Mouse (Mus musculus) adipose tissue, adult 10 weeks (tissue): ENCODE measurements around the gene Rnf157. TPM values are rescaled to one million over a fixed set of nuclear protein-coding genes. Genes with fewer than 3 reads are reported as not detected.

Experiments used
- polyA plus RNA-seq: library from polyadenylated mRNA; stranded (reverse); fragments of 350-450 nt; fragmentation: Illumina TruSeq; extraction: RNeasy Lipid Tissue Mini Kit (QIAGEN cat#74804); gene quantifications from one replicate; pipeline ENCODE4 v1.2.3, GENCODE M21; 2014; ENCODE audit warnings: low read depth, low replicate concordance

Gene Rnf157
- 13.9 TPM for polyA plus RNA-seq

DNA sequence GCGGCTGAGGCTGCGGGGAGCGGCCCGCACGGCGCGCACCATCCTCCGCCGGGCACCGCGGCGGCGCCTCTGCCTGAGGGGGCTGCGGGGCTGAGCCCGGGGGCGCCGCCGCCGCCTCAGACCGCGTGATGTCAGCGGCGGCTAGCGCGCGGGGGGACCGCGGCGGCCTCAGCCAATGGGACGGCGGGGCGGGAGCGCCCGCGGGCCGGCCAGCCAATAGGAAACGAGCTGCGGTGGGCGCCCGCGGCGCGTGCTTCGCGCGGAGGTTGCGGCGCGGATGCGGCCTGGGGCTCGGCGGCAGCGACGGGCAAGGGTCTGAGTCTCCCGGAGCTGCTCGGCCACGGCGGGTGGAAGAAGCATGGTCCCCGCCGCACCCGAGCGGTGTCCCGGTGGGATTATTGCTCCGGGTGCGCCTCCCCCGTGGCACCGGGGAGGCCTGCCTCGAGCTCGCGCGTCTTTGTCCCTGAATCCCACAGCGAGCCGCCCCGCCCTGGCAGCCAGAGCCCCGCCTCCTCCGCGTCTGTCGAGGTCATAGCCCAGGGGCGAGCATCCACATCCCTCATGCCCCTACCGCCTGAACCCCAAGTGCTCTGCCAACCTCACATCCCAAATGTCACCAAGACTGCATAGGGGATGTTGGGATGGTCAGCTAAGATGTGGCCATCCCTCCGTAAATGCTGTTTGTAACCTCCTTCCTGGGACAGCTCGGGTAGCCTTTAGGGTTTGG, at the start of gene Rnf157:
TSS of gene Rnf157 (minus strand) at position 129 of the 727 bp plus-strand sequence.

DNA sequence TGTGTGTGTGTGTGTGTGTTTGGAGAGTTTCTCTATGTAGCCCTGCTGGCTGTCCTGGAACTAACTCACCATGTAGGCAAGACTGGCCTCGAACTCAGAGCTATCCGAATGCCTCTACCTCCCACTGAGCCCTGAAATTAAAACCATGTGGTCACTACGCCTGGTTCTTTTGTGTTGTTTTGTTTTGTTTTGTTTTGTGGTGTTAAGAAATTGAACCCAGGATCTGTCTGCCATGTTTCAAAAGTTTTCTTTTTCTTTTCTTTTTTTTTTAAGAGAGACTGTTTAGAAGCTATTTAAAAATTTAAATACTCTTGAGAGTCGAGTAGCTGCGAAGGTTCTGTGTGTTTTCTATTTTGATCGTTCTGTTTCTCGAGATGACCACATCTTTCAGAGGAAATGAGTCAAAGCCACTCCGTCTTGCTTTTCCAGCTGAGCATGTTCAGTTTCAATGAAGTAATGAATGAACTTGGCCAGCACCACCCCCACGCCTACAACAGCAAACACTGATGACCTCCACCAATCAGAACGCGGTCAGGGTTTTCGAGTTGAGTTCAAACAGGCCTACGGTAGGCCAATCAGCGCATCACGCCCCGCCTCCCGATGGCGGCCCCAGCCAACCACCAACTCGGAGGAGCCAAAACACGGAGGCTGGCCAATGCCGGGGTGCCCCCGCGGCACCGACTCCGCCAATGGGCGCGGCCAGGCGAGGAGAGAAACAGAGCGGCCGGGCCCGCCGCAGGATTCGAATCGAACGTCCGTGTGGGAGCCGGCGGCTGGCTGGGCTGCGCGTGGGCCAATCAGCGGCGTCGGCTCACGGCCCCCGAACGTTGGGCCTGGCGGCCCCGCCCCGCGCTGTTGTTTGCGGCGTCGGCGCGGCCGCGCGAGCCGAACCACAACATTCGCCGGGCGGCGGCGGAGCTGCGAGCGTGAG, 20.8 kb upstream of the Rnf157 start, which contains the start of gene Ubald2:
TSS of gene Ubald2 (plus strand) at position 739 of the 931 bp plus-strand sequence.

GRCm38 (mm10) chr11:116335244-116336036, 77.4 kb downstream of the Rnf157 start, which contains the start of gene Foxj1:
Gene Foxj1 (minus strand): TSS chr11:116335399.

DNA sequence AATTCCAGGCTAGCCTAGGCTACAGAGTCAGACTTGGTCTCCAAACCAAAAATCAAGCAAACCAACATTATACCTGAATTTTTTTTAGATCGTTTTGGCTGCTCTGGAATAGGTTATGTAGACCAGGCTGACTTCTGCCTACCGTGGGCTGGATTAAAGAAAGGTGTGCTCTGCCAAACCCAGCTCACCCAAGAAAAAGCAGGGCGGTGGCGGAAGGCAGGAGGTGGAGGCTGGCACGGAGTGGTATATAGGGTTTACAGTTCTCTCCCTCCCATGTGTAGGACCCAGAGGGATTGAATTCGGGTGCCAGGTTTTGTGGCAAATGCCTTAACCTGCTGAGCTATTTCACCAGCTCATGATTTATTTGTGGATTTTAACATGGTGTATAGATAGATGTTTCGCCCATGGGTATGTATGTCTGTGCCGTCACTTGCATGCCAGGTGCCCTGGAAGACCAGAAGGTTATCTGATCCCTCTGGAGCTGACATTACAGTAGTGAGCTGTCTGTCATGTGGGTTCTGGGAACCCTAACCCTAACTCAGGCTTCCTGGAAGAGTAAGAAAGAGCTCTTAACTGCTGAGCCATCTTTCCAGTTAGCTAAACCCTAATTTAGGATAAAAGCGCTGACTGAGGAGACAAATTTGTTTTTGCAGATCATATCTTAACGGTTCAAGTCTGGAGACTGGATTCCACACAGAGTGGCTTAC, 105.7 kb downstream of the Rnf157 start, which contains the start of gene Exoc7:
TSS of gene Exoc7 (minus strand) at position 215 of the 707 bp plus-strand sequence.

Other genes starting within 250 kb of the Rnf157 start
- 39.1 TPM for gene Fbf1, start 244.9 kb downstream of the Rnf157 start, polyA plus RNA-seq
- gene Ten1, start 214.2 kb downstream of the Rnf157 start, polyA plus RNA-seq, result 46.2 TPM
- 213 TPM for gene Acox1, start 214.0 kb downstream of the Rnf157 start, polyA plus RNA-seq
- gene Evpl, start 175.0 kb downstream of the Rnf157 start, polyA plus RNA-seq, result 2.0 TPM
- 58.9 TPM for gene Srp68, start 138.8 kb downstream of the Rnf157 start, polyA plus RNA-seq
- 1.4 TPM for gene Galr2, start 132.1 kb downstream of the Rnf157 start, polyA plus RNA-seq
- gene Exoc7, start 105.8 kb downstream of the Rnf157 start, polyA plus RNA-seq, result 43.2 TPM
- 16.9 TPM for gene Foxj1, start 77.6 kb downstream of the Rnf157 start, polyA plus RNA-seq
- gene Ubald2, start 21.1 kb upstream of the Rnf157 start, polyA plus RNA-seq, result 69.7 TPM
- gene Qrich2, start 53.2 kb upstream of the Rnf157 start, polyA plus RNA-seq, result 7.1 TPM
- gene Prpsap1, start 81.2 kb upstream of the Rnf157 start, polyA plus RNA-seq, result 63.6 TPM
- gene Sphk1, start 117.9 kb upstream of the Rnf157 start, polyA plus RNA-seq, result 15.7 TPM
- 17.5 TPM for gene Ube2o, start 168.4 kb upstream of the Rnf157 start, polyA plus RNA-seq
- not detected for gene Aanat, start 173.4 kb upstream of the Rnf157 start, polyA plus RNA-seq
- gene Rhbdf2, start 214.0 kb upstream of the Rnf157 start, polyA plus RNA-seq, result 14.5 TPM
- gene Prcd, start 240.5 kb upstream of the Rnf157 start, polyA plus RNA-seq, result 3.3 TPM
- gene Cygb, start 241.3 kb upstream of the Rnf157 start, polyA plus RNA-seq, result 43.7 TPM